Mouse (Mus musculus) layer of hippocampus, adult 9-11 months (tissue): ENCODE measurements around the gene Atg4b.
"Not testable (repeated sequence)": the region's sequence is repeated elsewhere in the genome, so short reads cannot be mapped to it uniquely, and the experiment has no call there.

Experiments
- DNase-seq: peaks from one replicate; pipeline ENCODE4 v3.0.0; 2022

Gene Atg4b

GRCm38 (mm10) chr1:93823796-93824495, 72.6 kb downstream of the Atg4b start:
- DNase-seq = peak; percentile 1

- DNase-seq = no peak
Observed at GRCm38 (mm10) chr1:93824609-93825008, 73.3 kb downstream of the Atg4b start, which contains the start of gene D2hgdh. TSS of gene D2hgdh (plus strand) at chr1:93824909.

- peak; percentile 97 for DNase-seq
Observed at GRCm38 (mm10) chr1:93825105-93825674, 73.9 kb downstream of the Atg4b start.

DNA sequence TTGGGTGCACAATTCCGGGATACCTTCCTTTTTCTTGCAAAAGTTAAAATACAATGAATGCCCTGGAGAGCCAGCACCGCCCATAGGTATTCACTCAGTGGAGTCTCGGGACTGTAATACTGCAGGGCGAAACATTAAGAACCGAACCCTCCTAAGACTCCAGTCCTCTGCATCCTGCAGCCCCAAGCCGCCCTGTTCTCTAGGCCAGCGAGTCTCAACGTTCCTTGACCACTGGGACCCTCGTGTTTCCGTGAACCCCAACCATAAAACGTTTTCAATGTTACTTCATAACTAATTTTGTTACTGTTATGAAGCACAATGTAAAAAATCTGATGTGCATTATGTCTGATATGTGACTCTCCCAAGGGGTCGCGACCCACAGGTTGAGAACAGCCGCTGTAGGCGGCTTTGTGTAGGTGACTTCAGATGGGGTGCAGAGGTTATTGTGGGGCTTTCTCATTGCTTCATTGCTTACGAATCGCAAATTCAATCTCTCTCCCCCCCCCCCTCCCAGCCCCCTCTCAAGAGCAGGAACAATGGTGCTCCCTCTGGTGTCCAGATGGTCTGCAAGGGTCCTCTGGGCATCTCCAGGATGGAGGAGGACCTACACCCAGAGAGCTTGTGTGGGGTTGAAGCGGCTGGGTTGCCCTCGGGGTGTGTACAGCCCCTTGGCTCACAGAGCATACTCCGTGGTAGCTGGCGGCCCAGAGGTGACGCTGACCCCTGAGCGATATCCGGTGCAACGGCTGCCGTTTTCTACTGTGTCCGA, 74.7 kb downstream of the Atg4b start:
- DNase-seq = peak; percentile 13

DNA sequence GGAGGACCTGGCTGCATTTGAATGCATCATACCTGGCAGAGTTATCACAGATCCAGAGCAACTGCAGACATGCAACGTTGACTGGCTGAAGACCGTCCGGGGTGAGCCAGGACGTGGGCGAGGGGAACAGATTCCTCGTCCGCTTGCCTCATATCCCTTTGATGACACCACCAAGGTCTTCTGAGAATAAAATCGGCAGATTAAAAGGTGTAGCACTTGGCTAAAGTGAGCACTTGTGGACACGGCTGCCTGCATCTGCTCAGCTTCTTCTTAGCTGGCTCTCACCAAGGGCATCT, 75.2 kb downstream of the Atg4b start:
- peak; percentile 23 for DNase-seq

GRCm38 (mm10) chr1:93832754-93833360, 81.6 kb downstream of the Atg4b start:
- not testable (repeated sequence) for DNase-seq

- DNase-seq = no peak
Observed at GRCm38 (mm10) chr1:93834671-93835150, 83.4 kb downstream of the Atg4b start.

DNA sequence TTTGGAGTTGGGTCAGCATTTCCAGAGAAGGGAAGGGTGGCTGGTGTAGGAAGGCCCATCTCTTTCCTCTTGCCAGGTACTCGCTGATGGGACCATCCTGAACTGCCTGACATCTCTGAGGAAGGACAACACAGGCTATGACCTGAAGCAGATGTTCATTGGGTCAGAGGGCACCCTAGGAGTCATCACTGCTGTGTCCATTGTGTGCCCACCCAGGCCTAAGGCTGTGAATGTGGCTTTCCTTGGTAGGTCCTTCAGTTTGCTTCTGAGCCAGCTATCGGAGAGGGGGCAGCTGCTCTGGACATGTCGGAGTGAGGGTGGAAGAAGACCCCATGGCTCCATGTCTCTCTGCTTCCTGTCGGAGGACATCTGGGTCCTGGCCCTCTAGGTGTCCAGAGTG, 83.9 kb downstream of the Atg4b start:
- DNase-seq = no peak

DNA sequence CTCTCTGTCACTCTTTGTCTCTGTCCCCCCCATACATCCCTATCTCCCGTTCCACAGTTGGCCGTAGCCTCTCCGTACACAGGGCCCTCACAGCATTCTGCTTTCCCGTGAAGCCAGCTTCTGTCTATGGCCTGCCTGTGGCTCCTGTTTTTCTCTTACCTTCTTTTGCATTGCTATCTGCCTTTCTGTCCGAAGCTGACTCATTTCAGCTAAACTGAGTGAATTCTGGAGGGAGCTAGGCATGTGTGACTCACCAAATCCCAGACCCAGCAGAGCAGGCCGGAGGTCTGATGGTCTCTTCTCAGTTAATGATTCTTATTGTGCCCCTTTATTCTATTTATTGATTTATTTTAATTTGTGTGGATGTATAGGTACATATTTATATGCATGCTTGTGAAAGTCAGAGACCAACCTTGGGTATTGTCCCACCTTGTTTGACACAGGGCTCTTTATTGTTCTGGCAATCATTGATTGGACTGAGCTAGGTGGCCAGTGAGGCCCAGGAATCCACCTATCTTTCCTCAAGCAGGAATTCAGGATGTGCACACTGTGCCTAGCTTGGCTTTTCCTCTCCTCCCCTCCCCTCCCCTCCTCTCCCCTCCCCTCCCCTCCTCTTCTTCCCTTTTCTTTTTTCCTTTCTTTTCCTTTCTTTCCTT, 84.7 kb downstream of the Atg4b start:
- no peak for DNase-seq

DNA sequence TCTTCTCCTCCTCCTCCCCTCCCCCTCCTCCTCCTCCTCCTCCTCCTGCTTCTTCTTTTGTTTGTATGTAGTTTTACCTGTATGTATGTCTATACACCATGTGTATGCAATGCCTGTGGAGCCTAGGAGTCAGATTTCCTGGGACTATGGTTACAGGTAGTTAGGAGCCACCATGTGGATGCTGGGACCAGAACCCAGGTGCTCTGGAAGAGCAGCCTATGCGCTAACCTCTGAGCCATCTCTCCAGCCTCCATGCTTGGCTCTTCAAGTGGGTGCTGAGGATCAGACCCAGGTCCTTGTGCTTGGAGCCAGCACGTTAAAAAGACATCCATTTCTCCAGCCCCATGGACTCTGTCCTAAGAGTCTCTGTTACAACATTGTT, 85.2 kb downstream of the Atg4b start:
- no peak for DNase-seq

DNA sequence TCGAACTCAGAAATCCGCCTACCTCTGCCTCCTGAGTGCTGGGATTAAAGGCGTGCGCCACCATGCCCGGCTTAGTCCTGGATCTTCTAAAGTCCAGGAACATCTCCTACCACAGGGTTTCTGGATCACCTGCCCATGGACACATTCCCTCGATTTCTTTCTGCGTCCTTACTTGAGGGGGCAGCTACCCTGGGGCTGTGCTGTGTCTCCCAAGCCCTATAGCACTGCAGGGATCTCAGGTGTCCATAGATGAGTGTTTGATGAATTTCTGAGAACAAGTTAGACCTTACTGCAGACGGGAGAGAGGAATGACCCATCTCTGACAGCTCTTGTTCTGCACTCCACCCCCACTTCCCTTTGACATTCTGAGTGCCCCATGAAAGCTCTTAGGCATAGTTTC, 86.0 kb downstream of the Atg4b start:
- no peak for DNase-seq

DNA sequence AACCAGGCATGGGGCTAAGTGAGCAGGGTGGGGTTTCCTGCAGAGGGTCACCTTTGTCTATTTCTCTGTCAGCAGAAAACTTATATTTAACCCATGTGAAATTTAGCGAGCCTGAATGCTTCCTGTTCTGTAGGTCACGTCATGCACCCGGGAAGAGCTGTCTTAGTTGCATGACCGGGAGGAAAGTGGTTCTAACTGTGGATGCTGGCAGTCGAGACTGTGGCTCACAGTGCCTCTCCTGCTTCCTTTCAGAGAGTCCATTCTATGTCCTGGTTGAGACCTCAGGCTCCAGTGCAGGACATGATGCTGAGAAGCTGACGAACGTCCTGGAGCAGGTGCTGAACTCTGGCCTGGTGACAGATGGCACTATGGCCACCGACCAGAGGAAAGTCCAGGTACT, 87.3 kb downstream of the Atg4b start:
- not testable (repeated sequence) for DNase-seq
